Mouse (Mus musculus): Measurements from ENCODE around the gene Ppm1d.

DNA sequence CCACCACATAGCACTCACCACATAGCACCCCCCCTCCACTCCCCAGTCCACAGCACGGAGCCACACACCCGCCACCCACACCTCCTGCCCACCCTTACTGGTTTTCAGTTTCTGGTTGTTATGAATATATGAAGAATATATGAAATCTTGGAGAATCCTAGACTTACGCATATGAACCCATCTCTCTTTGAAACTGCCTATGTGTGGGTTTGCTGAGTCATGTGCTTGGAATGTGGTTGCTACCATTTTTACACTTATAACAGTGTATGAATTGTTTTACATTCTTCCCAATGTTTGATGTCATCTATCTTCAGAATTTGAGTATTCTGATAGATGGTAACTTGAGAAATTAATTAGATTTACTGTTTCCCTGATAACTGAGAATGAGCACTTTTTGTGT is 68.0 kb downstream of the Ppm1d start:
- TF ChIP-seq POLR2A (IDR thresholded peaks at IDR 0.05; ENCODE audit: borderline replicate concordance, low read depth, low read length) (no peak), CTCF (IDR thresholded peaks at IDR 0.05; ENCODE audit: low read depth, low read length) (no peak)
